Mouse (Mus musculus) embryonic facial prominence, embryonic 14.5 days (tissue): ENCODE results near the gene Gmppb. TPM values are rescaled to one million over a fixed set of nuclear protein-coding genes. Genes with fewer than 3 reads are reported as not detected.

Experiments used
- ATAC-seq: fragments of 200-750 bp; cut with Nextera tagmentation; 2 replicates; pipeline ENCODE4 v1.8.0; 2017; ENCODE audit warnings: low read depth, moderate number of reproducible peaks, moderate TSS enrichment
- DNase-seq: peaks from one replicate; pipeline ENCODE4 v3.0.0-alpha.2; 2015; ENCODE audit warnings: low spot score
- H3K27ac ChIP-seq: fragments of 300-500 bp; sonication (generic); replicated peaks from 2 replicates; pipeline ENCODE4 v1.5.1; 2014; ENCODE audit warnings: low read depth, mild to moderate bottlenecking, low read length, moderate library complexity
- H3K27me3 ChIP-seq: fragments of 300-500 bp; sonication (generic); replicated peaks from 2 replicates; pipeline ENCODE4 v1.6.1; 2014; ENCODE audit warnings: low read length; ENCODE audit not compliant: control insufficient read depth, insufficient read depth
- H3K36me3 ChIP-seq: fragments of 300-500 bp; sonication (generic); 2 replicates; pipeline ENCODE4 v1.6.1; 2014; ENCODE audit warnings: low read length, mixed read lengths; ENCODE audit not compliant: control insufficient read depth, insufficient read depth
- H3K4me1 ChIP-seq: fragments of 300-500 bp; sonication (generic); 2 replicates; pipeline ENCODE4 v1.6.1; 2014; ENCODE audit warnings: antibody characterized with exemption, low read length; ENCODE audit not compliant: control insufficient read depth, insufficient read depth
- H3K4me2 ChIP-seq: fragments of 300-500 bp; sonication (generic); 2 replicates; pipeline ENCODE4 v1.6.1; 2014; ENCODE audit warnings: low read depth, mild to moderate bottlenecking, low read length, moderate library complexity, mixed read lengths
- H3K4me3 ChIP-seq: fragments of 300-500 bp; sonication (generic); 2 replicates; pipeline ENCODE4 v1.5.1; 2014; ENCODE audit warnings: low read depth, mild to moderate bottlenecking, low read length
- H3K9ac ChIP-seq: fragments of 300-500 bp; sonication (generic); 2 replicates; pipeline ENCODE4 v1.6.1; 2014; ENCODE audit warnings: low read depth, mild to moderate bottlenecking, low read length, moderate library complexity, mixed read lengths
- H3K9me3 ChIP-seq: fragments of 300-500 bp; sonication (generic); 2 replicates; pipeline ENCODE4 v1.6.1; 2016; ENCODE audit warnings: low read length; ENCODE audit not compliant: control insufficient read depth
- WGBS: fragments of 180-500 bp; shearing (Covaris S2); extraction: QIAGEN DNeasy Blood & Tissue Kit; methylation state at CpG from one replicate; pipeline ENCODE4 v1.1.7; 2014; 5-methylcytosine and 5-hydroxymethylcytosine counted together
- polyA plus RNA-seq: library from polyadenylated mRNA; unstranded; fragments of >200 nt; fragmentation: Nextera tagmentation; extraction: Ambion mirVana; gene quantifications from 2 replicates; pipeline ENCODE4 v1.2.1, GENCODE M21; 2014

The Gmppb gene
- polyA plus RNA-seq, 1 experiment from 2014 or later = 37.0 TPM

- Histone ChIP-seq H3K4me1 (no peaks in the 10 kb centered on the region; the same call in 1 of the 2 replicates), H3K36me3 (peaks cover 25% of the 10 kb centered on the region), H3K9ac (no peak overlapping the region), H3K9me3 (no peaks in the 10 kb centered on the region), H3K4me2 (no peak overlapping the region), H3K4me3 (no peak overlapping the region), H3K27ac (no peak overlapping the region), H3K27me3 (no peaks in the 10 kb centered on the region)
- WGBS = 95% methylated on average over 1 of the region's 1 CpGs
- DNase-seq = no peak
- ATAC-seq = no peak
Observed at GRCm38 (mm10) chr9:108020741-108021140, 28.3 kb upstream of the Gmppb start.

DNA sequence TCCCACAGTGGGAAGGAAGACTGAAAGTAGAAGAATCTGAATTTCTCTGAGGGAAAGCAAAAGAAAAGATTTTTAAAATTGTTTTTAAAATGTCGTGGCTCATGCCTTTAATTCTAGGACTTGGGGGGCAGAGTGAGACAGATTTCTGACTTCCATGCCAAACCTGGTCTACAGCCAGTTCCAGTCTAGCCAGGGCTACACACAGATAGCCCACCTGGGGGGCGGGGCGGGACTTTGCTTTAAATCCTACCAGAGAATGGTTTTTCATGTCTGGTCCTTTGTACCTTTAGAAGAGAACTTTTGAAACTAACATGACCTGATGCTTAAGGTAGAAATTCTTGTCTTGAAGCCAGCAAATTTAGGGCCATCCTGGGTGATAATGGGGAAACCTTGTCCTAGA, 25.8 kb upstream of the Gmppb start:
- no peak overlapping the region for H3K9ac ChIP-seq
- no peak overlapping the region for H3K27ac ChIP-seq
- no peak overlapping the region for H3K4me3 ChIP-seq
- 79% methylated on average over 3 of the region's 3 CpGs for WGBS
- no peak for DNase-seq
- H3K27me3 ChIP-seq = no peaks in the 10 kb centered on the region
- no peaks in the 10 kb centered on the region for H3K9me3 ChIP-seq
- no peak overlapping the region for H3K4me2 ChIP-seq
- H3K36me3 ChIP-seq = peaks cover 49% of the 10 kb centered on the region
- H3K4me1 ChIP-seq = no peaks in the 10 kb centered on the region; the same call in 1 of the 2 replicates
- no peak for ATAC-seq

GRCm38 (mm10) chr9:108026584-108026983, 22.5 kb upstream of the Gmppb start:
- H3K4me2 ChIP-seq = no peak overlapping the region
- no peaks in the 10 kb centered on the region for H3K9me3 ChIP-seq
- peaks cover 65% of the 10 kb centered on the region for H3K36me3 ChIP-seq
- no peak for DNase-seq
- 92% methylated on average over 3 of the region's 3 CpGs for WGBS
- no peak overlapping the region for H3K27ac ChIP-seq
- no peak overlapping the region for H3K9ac ChIP-seq
- no peaks in the 10 kb centered on the region for H3K27me3 ChIP-seq
- ATAC-seq = no peak
- H3K4me1 ChIP-seq = no peaks in the 10 kb centered on the region
- no peak overlapping the region for H3K4me3 ChIP-seq

- ATAC-seq (no peak), DNase-seq (no peak)
- no peak overlapping the region for H3K27ac ChIP-seq
- no peaks in the 10 kb centered on the region for H3K4me1 ChIP-seq
- H3K4me3 ChIP-seq = no peak overlapping the region
- no peak overlapping the region for H3K9ac ChIP-seq
- no peaks in the 10 kb centered on the region for H3K9me3 ChIP-seq
- H3K36me3 ChIP-seq = peaks cover 78% of the 10 kb centered on the region
- 90% methylated on average over 3 of the region's 3 CpGs for WGBS
- H3K27me3 ChIP-seq = no peaks in the 10 kb centered on the region
- no peak overlapping the region for H3K4me2 ChIP-seq
Observed at GRCm38 (mm10) chr9:108027867-108028266, 21.2 kb upstream of the Gmppb start.

GRCm38 (mm10) chr9:108032126-108032525, 16.9 kb upstream of the Gmppb start:
- WGBS = 90% methylated on average over 5 of the region's 5 CpGs
- Histone ChIP-seq H3K4me2 (no peak overlapping the region), H3K9me3 (no peaks in the 10 kb centered on the region), H3K27ac (no peak overlapping the region), H3K27me3 (no peaks in the 10 kb centered on the region), H3K36me3 (peaks cover 67% of the 10 kb centered on the region), H3K4me1 (no peaks in the 10 kb centered on the region), H3K4me3 (no peak overlapping the region), H3K9ac (no peak overlapping the region)
- DNase-seq (no peak), ATAC-seq (no peak)

DNA sequence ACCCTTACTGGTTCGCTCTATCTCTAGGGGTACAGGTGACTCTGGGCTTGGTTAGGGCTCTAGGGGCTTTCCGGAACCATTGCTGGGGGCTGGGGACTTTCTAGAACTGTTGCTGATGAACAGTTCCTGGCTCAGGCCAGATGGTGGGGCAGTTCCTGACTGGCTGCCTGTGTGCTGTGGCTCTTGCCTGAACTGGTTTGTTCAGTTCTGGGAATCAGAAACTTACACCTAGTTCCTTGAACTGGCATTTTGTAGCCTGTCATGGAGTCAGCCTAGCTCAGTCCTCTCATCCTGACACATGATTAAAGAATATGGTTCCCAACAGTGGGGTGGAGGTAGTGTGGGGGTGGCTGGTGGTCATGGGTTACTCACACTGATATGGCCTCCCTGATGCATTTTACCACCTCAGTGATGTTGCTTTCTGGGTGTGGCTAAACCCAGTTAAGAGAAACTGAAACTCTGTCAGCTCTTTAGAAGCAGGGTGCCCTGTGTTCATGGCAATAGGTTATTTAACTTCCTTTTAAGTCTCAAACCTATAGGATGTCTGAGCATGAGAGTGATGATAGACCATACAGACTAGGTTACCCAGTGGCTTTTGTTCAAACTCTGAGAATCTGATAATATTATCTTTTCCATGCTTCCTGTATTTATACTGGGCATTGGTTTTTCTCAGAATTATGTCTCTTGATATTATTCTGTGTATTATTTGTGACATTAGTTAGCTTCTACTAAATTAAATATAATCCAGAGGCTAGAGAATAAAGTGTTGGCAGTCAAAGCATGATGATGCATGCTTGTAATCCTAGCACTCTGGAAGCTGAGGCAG, 13.5 kb upstream of the Gmppb start:
- DNase-seq (peak; percentile 25), ATAC-seq (peak; percentile 60; the same call in 1 of the 2 replicates)
- Histone ChIP-seq H3K4me2 (no peak overlapping the region), H3K4me1 (no peaks in the 10 kb centered on the region), H3K27ac (no peak overlapping the region), H3K9me3 (no peaks in the 10 kb centered on the region), H3K36me3 (peaks cover 70% of the 10 kb centered on the region), H3K27me3 (no peaks in the 10 kb centered on the region), H3K9ac (no peak overlapping the region), H3K4me3 (no peak overlapping the region)
- whole genome bisulfite sequencing = 91% methylated on average over 2 of the region's 2 CpGs

DNA sequence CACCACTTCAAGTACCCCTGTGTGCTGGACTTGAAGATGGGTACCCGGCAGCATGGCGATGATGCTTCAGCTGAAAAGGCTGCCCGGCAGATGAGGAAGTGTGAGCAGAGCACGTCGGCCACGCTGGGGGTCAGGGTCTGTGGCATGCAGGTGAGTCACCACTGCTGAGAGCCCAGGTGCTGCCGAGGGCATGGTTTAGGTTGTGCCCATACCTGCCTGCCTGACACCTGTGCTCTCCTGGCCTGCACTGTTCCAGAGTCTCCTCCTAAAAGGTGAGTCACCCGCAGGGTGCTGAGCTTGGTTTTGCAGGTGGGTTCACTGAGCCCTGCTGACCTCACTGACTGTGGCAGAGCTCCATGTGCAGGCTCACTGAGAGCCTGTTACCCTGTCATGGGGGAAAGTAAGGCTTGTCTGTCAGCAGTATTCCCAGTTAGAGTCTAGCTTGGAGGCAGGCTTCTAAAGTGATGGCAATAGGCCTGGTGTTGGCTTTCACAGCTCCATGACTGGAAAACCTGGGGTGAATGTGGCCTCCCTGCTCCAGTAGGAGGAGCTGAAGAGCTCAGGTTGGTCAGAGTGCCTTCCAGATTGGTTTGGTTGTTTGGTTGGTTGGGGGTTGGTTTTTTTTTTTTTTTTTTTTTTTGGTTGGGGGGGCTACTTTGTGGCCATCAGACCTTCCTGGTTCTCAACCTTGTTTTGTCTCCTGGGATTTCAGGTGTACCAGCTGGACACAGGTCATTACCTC, 4.1 kb upstream of the Gmppb start:
- no peaks in the 10 kb centered on the region for H3K9me3 ChIP-seq
- DNase-seq (no peak), ATAC-seq (no peak)
- H3K4me2 ChIP-seq = no peak overlapping the region
- H3K4me3 ChIP-seq = no peak overlapping the region
- H3K27ac ChIP-seq = no peak overlapping the region
- 0 out of 2 replicates have a peak, but pooled peaks cover 9% of the 10 kb centered on the region for H3K4me1 ChIP-seq
- 92% methylated on average over 8 of the region's 8 CpGs for WGBS
- peaks cover 64% of the 10 kb centered on the region for H3K36me3 ChIP-seq
- H3K27me3 ChIP-seq = no peaks in the 10 kb centered on the region
- H3K9ac ChIP-seq = no peak overlapping the region

GRCm38 (mm10) chr9:108046582-108046981, 2.5 kb upstream of the Gmppb start:
- Histone ChIP-seq H3K36me3 (peaks cover 66% of the 10 kb centered on the region), H3K4me2 (no peak overlapping the region), H3K4me3 (no peak overlapping the region), H3K27me3 (no peaks in the 10 kb centered on the region), H3K4me1 (0 out of 2 replicates have a peak, but pooled peaks cover 11% of the 10 kb centered on the region), H3K27ac (no peak overlapping the region), H3K9ac (no peak overlapping the region), H3K9me3 (no peaks in the 10 kb centered on the region)
- WGBS = 88% methylated on average over 4 of the region's 4 CpGs
- DNase-seq (no peak), ATAC-seq (no peak)
